Mouse (Mus musculus) heart, adult 11 months (tissue): Measurements from ENCODE around the gene Disc1.

Experiments
- DNase-seq: peaks from one replicate; pipeline ENCODE4 v3.0.0; 2022

Gene Disc1

DNA sequence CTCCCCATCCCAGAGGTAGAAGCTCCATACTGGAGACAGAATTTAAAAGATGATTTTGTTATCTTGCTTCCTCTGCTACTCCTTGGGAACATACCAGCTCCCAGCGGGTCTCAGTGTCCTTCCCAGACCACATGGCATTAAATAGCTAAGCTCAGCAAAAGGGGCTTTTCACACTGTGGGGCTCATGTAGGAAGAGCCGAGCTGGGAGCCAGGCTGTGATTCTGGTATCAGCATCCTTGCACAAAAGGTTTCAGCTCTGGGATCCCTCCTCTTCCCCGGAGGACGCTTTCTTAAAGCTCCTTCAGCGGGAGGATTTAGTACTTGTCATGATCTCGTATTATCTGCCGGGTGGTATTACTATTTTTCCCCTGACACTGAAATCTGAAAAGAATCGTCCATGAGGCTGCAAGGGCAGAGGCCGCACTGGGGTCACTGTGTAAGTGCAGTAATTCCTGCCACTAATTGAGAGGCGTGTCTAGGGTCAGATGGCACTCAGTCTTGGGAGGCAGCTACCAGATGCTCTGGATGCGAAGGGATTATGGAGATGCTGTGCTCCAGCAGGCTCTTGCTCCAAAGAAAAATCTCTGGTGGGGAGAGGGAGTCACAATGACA, 223.2 kb downstream of the Disc1 start:
- no peak for DNase-seq

DNA sequence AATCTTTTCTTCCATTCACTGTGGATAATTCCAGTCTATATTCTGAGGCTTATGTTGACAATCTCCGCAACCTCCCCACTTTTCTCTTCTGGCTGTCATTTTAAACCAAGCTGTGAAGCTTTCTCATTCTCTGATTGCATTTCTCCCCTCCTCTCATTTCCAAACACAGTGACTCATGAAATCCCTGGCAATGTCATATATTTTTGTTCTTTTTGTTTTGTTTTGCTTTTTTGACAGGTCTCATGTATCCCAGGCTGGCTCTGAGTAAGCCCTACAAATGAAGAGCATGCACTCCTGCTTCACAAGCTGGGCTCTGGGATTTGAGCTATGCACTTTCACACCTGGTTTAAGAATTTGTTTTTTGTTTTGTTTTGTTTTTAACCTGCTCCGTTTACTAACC, 225.2 kb downstream of the Disc1 start:
- no peak for DNase-seq

DNA sequence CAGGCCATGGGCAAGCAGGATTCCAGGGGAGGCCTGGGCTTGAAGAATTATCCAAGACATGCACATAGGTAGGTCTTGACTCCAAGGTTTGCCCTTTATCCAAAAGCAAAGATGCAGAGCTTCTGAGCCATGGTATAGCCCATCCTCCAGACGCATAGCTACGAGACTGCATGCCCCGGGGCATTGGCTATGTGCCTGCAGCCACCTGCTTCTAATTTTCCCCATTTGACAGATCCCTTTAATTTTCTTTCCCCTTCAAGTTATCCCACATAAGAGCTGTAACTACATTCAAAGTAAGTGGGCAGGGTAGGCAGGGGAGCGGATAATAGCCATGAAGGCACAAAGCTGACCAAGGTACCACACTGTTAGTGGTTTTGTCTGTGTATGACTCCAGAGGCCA, 225.9 kb downstream of the Disc1 start:
- no peak for DNase-seq

DNA sequence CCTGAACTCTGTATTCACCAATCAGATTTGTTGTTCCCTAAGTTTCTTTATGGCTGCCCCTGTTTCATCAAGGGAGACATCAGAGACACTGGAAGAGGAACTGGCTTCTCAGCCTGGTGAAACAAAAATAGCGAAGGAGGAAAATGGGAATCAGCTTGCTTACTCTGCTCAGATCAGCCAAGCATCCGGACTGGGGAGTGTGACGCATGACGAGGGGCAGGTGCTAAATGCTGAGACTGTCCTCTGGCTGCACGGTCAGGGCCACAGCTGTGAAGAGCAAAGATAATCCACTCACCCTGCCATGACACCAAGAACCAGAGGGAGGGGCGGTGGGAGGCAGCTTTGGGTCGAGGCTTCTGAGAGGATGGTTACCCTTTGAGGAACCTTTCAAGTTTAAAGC, 228.5 kb downstream of the Disc1 start:
- peak; percentile 98 for DNase-seq

GRCm38 (mm10) chr8:125283542-125283941, 229.5 kb downstream of the Disc1 start:
- peak; percentile 87 for DNase-seq

GRCm38 (mm10) chr8:125284875-125285274, 230.9 kb downstream of the Disc1 start:
- no peak for DNase-seq

DNA sequence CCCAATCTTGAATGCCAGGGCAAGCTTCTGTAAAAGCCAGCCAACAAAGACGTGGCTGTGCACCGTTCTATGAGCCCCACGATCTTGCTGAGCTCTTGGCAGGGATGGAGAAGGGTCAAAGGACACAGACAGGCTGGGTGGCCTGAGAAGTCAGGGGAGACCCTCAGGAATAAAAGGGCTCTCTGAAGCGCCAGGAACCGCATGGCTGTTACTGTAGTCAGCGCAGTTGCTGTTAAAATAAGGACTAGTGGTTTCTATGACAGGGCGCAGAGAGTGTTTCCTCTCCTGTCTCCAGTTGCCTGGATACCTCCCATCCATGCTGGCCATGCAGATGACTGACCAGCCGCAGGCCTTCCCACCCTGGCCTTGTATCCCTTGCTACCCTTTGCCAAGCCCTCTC, 231.4 kb downstream of the Disc1 start:
- DNase-seq = peak; percentile 95

DNA sequence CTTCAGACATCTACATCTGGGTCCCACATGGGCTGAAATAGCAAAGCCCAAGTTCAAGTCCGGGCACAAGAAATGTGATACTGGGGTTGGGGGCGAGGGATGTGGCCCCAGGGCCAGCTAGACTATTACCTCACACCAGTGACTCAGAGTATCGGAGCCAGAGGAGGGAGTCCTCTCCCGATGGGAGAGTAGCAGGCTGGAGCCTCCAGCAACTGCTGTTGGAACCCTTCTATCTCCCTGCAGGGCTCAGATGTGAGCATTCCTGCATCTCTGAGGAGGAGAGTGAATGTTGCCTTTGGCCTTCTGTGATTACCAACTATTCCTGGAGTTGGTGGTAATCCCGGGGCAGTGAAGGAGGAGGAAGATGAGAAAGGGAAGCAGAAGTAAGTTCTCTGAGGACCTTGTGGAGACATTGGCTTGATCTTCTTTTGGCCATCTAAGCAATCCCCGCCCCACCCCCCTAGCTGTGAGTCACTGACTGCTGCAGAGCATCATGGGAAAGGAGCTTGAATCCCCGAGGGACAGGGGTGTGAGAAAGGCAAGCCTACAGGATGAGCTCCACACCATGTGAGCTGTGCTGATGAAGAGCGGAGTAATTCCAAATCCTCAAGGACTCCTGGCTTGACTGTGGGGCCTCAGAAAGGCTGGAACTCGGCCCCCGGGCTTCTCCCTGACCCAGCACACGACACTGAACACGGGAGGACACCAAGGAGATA, 232.1 kb downstream of the Disc1 start:
- peak; percentile 99 for DNase-seq

DNA sequence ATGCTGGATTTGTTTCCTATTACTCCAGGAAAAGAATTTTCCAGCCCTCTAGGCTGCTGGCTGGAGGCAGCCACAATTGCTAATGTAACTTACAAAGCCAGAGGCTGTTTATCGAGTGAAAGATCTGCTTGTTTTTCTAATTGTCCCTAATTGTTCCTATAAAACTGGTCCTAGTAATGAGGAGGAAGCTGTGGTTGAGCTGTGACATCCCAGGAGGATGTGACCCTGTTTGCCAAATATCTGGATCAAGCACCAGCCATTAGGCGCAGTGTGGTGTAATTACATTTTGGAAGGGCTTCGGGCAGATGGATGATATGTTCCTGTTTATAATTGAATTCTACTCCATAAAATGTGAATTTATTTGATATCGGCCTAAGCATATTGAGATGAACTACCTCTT, 233.3 kb downstream of the Disc1 start:
- DNase-seq = peak; percentile 88

DNA sequence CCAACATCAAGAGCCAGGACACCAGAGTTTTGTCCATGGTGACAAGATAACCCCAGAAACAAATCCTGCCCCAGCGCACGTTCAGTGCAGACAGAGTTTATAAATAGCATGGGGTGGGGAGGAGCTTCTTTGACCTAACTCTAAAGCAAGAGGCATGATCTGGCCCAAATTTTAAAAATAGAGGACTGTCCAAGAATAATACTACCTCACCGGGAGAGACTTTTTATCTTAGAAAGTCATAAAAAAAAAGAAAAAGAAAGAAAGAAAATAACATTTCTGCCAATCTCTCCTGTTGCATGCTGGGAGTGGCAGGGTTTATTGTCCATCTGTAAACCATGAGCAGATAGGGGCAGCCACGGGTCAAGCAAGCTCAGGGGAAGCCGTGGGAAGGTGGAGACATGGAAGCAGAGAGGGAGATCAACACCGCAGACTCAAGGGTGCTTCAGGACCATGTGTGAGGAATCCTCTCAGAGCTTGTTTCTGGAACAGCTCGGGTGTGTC, 233.9 kb downstream of the Disc1 start:
- peak; percentile 95 for DNase-seq

GRCm38 (mm10) chr8:125291506-125291905, 237.5 kb downstream of the Disc1 start:
- DNase-seq = peak; percentile 96

GRCm38 (mm10) chr8:125291932-125292717, 238.1 kb downstream of the Disc1 start:
- DNase-seq = peak; percentile 92

DNA sequence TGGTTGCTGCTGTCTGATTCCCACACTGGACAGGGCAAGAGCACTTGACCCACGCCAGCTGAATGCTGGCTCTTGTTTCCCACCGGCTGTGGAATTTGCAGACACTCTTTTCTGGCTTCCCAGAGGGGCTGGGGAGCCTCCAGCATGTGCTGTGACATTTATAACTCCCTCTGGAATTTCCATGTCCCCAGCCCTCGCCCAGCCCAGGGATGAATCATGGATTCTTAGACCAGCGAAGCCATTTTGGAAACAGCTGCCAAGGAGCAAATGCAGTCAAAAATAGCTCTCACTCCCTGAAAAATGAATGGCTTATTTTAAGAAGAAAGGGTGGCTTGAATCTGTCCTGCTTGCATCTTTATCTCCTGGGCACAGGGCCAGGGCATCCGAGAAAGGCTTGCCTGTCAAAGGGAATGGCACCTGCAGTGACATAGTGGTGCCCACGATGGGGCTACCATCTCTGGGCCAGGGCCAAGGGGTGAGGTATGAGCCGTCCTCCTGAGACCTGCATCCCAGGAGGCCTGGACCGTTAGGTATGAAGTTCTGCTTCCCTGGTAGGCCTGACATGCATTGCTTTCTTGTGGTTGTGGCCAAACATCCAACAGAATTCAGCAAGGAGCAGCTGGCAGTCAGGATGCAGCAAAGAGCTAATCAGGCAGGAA, 239.1 kb downstream of the Disc1 start:
- peak; percentile 98 for DNase-seq

GRCm38 (mm10) chr8:125299248-125299647, 245.3 kb downstream of the Disc1 start:
- DNase-seq = no peak

- DNase-seq = no peak
These were observed 248.0 kb downstream of the Disc1 start for GRCm38 (mm10) chr8:125301931-125302361.

GRCm38 (mm10) chr8:125306665-125307064, 252.7 kb downstream of the Disc1 start:
- no peak for DNase-seq

- DNase-seq = no peak
These were observed 256.0 kb downstream of the Disc1 start for GRCm38 (mm10) chr8:125309985-125310384.
